Mouse (Mus musculus) lung, embryonic 16.5 days (tissue): ENCODE results near the gene Lyrm7. TPM values are rescaled to one million over a fixed set of nuclear protein-coding genes. Genes with fewer than 3 reads are reported as not detected.

Experiments used
- ATAC-seq: fragments of 200-750 bp; cut with Nextera tagmentation; 2 replicates; pipeline ENCODE4 v1.8.0; 2017; ENCODE audit warnings: low read depth, mild to moderate bottlenecking, moderate library complexity
- H3K27ac ChIP-seq: fragments of 300-500 bp; sonication (generic); 2 replicates; pipeline ENCODE4 v1.5.1; 2014; ENCODE audit warnings: mild to moderate bottlenecking, control low read depth, low read length
- H3K27me3 ChIP-seq: fragments of 300-500 bp; sonication (generic); 2 replicates; pipeline ENCODE4 v1.6.1; 2014; ENCODE audit warnings: low read depth, low read length, mixed read lengths; ENCODE audit not compliant: control insufficient read depth, insufficient read depth
- H3K36me3 ChIP-seq: fragments of 300-500 bp; sonication (generic); 2 replicates; pipeline ENCODE4 v1.6.1; 2014; ENCODE audit warnings: low read length; ENCODE audit not compliant: control insufficient read depth, insufficient read depth
- H3K4me1 ChIP-seq: fragments of 300-500 bp; sonication (generic); replicated peaks from 2 replicates; pipeline ENCODE4 v1.6.1; 2014; ENCODE audit warnings: low read length, mixed read lengths; ENCODE audit not compliant: control insufficient read depth, insufficient read depth
- H3K4me2 ChIP-seq: fragments of 300-500 bp; sonication (generic); 2 replicates; pipeline ENCODE4 v1.6.1; 2014; ENCODE audit warnings: low read depth, low read length, control low read depth
- H3K4me3 ChIP-seq: fragments of 300-500 bp; sonication (generic); 2 replicates; pipeline ENCODE4 v1.5.1; 2014; ENCODE audit warnings: mild to moderate bottlenecking, low read length, control low read depth
- H3K9ac ChIP-seq: fragments of 300-500 bp; sonication (generic); 2 replicates; pipeline ENCODE4 v1.6.1; 2014; ENCODE audit warnings: low read length, control low read depth
- H3K9me3 ChIP-seq: fragments of 300-500 bp; sonication (generic); 2 replicates; pipeline ENCODE4 v1.6.1; 2016; ENCODE audit warnings: low read length; ENCODE audit not compliant: control insufficient read depth
- WGBS: fragments of 180-500 bp; shearing (Covaris S2); extraction: QIAGEN DNeasy Blood & Tissue Kit; methylation state at CpG from one replicate; pipeline ENCODE4 v1.1.7; 2014; 5-methylcytosine and 5-hydroxymethylcytosine counted together
- polyA plus RNA-seq: library from polyadenylated mRNA; unstranded; fragments of >200 nt; fragmentation: Nextera tagmentation; extraction: Ambion mirVana; gene quantifications from 2 replicates; pipeline ENCODE4 v1.2.1, GENCODE M21; 2015

The Lyrm7 gene
- polyA plus RNA-seq, 1 experiment from 2014 or later, result 7.7 TPM

- no peak overlapping the region for H3K27ac ChIP-seq
- no peaks in the 10 kb centered on the region for H3K4me1 ChIP-seq
- H3K4me3 ChIP-seq, result no peak overlapping the region
- H3K36me3 ChIP-seq, result no peaks in the 10 kb centered on the region
- no peaks in the 10 kb centered on the region for H3K9me3 ChIP-seq
- 88% methylated on average over 4 of the region's 4 CpGs for WGBS
- H3K9ac ChIP-seq, result no peak overlapping the region
- no peak overlapping the region for H3K4me2 ChIP-seq
- H3K27me3 ChIP-seq, result no peaks in the 10 kb centered on the region
- ATAC-seq, result no peak
Observed at GRCm38 (mm10) chr11:54839696-54840095, 21.0 kb downstream of the Lyrm7 start.

DNA sequence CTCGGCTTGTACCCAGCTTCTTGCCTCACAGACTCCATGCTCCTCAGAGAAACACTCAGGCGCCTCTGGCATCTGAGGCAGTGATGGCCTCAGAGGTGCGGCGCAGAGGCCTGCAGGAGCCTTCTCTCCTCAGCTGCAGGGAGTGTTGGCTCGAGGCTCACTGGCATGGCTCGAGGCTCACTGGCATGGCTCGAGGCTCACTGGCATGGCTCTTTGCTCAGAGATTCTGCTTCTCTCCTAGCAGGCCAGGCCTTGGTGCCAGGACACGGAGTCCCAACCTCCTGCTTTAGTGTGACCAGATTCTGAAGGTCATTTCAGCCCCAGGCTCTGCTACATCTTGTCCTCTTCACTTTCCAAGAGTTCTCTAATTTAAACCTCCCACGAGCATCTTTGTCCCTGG, 24.6 kb downstream of the Lyrm7 start:
- no peak overlapping the region for H3K4me2 ChIP-seq
- ATAC-seq, result no peak
- no peak overlapping the region for H3K9ac ChIP-seq
- WGBS, result 76% methylated on average over 9 of the region's 9 CpGs
- no peaks in the 10 kb centered on the region for H3K36me3 ChIP-seq
- no peak overlapping the region for H3K27ac ChIP-seq
- H3K27me3 ChIP-seq, result no peaks in the 10 kb centered on the region
- H3K4me1 ChIP-seq, result no peaks in the 10 kb centered on the region
- no peaks in the 10 kb centered on the region for H3K9me3 ChIP-seq
- H3K4me3 ChIP-seq, result no peak overlapping the region

DNA sequence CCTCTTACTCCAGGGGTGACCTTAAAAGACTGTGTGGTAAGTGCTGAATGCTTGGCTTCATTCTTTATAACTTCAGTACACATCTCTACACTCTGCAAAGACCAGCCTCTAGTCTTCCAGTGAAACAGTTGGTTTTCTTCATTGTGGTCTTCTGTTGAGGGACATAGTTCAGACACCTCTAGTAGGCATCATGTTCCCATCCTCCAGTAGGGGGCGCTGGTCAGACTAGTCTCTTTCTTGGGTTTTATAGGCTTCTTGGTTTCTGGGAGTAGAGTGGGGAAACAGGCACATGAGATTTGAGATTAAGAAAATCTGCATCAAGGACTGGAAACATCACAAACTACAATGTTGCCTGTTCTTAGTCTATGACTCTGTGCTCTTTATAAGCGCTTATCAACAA, 26.1 kb downstream of the Lyrm7 start:
- WGBS, result 56% methylated on average over 2 of the region's 2 CpGs

GRCm38 (mm10) chr11:54833833-54834232, 26.9 kb downstream of the Lyrm7 start:
- Histone ChIP-seq H3K9me3 (no peaks in the 10 kb centered on the region), H3K4me3 (no peak overlapping the region), H3K27ac (no peak overlapping the region), H3K9ac (no peak overlapping the region), H3K4me1 (no peaks in the 10 kb centered on the region), H3K27me3 (no peaks in the 10 kb centered on the region), H3K4me2 (no peak overlapping the region), H3K36me3 (no peaks in the 10 kb centered on the region)
- 85% methylated on average over 4 of the region's 4 CpGs for WGBS
- ATAC-seq, result no peak

More for the DNA sequence above, 26.1 kb downstream of the Lyrm7 start:
- H3K4me1 ChIP-seq, result no peaks in the 10 kb centered on the region
- H3K36me3 ChIP-seq, result no peaks in the 10 kb centered on the region
- no peak for ATAC-seq
- no peaks in the 10 kb centered on the region for H3K27me3 ChIP-seq
- H3K4me3 ChIP-seq, result no peak overlapping the region
- H3K27ac ChIP-seq, result no peak overlapping the region
- H3K9ac ChIP-seq, result no peak overlapping the region
- H3K9me3 ChIP-seq, result no peaks in the 10 kb centered on the region
- H3K4me2 ChIP-seq, result no peak overlapping the region

DNA sequence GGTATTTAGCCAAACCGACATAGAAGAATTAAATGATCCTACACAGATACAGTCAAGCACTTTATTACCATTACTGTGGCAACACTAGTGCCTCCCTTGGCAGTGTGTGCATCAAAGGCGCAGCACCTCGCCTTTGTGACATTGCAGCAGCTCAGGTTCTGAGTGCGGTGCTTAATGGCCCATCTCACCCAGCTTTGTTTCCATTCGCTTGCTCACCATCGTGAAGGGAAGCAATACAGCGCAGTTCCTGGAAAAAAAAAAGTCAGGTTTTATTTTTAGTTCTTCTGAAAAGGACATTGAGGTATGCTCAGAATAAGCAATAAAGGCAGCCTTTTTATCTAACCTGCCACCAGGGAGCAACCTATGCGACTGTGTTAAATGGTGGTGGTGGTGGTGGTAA, 33.9 kb downstream of the Lyrm7 start:
- ATAC-seq, result no peak
- H3K36me3 ChIP-seq, result no peaks in the 10 kb centered on the region
- 87% methylated on average over 8 of the region's 8 CpGs for WGBS
- H3K9ac ChIP-seq, result no peak overlapping the region
- H3K27ac ChIP-seq, result no peak overlapping the region
- no peak overlapping the region for H3K4me3 ChIP-seq
- peaks cover 3% of the 10 kb centered on the region; the same call in 1 of the 2 replicates for H3K9me3 ChIP-seq
- no peaks in the 10 kb centered on the region for H3K27me3 ChIP-seq
- H3K4me1 ChIP-seq, result no peaks in the 10 kb centered on the region
- H3K4me2 ChIP-seq, result no peak overlapping the region

DNA sequence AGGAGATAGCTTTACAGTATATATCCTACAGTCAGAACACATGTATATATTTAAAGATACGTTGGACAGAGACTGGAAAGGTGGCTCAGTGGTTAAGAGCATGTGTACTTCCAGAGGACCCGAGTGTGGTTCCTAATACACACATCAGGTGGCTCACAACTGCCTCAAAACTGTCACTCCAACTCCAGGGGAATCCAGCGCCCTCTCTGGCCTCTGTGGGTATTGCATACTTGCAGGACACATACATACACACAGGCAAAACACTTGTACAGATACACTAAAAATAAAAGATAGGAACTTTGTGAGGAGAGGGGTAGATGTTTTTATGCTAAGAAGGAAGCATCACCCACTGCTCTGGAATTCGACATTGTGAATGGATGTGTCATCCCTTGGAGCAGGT, 34.9 kb downstream of the Lyrm7 start:
- H3K9me3 ChIP-seq, result peaks cover 3% of the 10 kb centered on the region; the same call in 1 of the 2 replicates
- H3K4me2 ChIP-seq, result no peak overlapping the region
- no peaks in the 10 kb centered on the region for H3K27me3 ChIP-seq
- WGBS, result 77% methylated on average over 4 of the region's 4 CpGs
- H3K9ac ChIP-seq, result no peak overlapping the region
- no peak for ATAC-seq
- H3K27ac ChIP-seq, result no peak overlapping the region
- no peaks in the 10 kb centered on the region for H3K4me1 ChIP-seq
- H3K36me3 ChIP-seq, result no peaks in the 10 kb centered on the region
- no peak overlapping the region for H3K4me3 ChIP-seq

GRCm38 (mm10) chr11:54823467-54823866, 37.2 kb downstream of the Lyrm7 start:
- Histone ChIP-seq H3K9ac (no peak overlapping the region), H3K4me3 (no peak overlapping the region), H3K4me2 (no peak overlapping the region), H3K9me3 (peaks cover 3% of the 10 kb centered on the region; the same call in 1 of the 2 replicates), H3K36me3 (no peaks in the 10 kb centered on the region), H3K27me3 (no peaks in the 10 kb centered on the region), H3K27ac (no peak overlapping the region), H3K4me1 (no peaks in the 10 kb centered on the region)
- ATAC-seq, result no peak
- WGBS, result 76% methylated on average over 4 of the region's 4 CpGs

- peaks cover 3% of the 10 kb centered on the region; the same call in 1 of the 2 replicates for H3K9me3 ChIP-seq
- H3K36me3 ChIP-seq, result no peaks in the 10 kb centered on the region
- 60% methylated on average over 7 of the region's 7 CpGs for WGBS
- no peak overlapping the region for H3K4me3 ChIP-seq
- ATAC-seq, result no peak
- H3K9ac ChIP-seq, result no peak overlapping the region
- H3K27ac ChIP-seq, result no peak overlapping the region
- no peaks in the 10 kb centered on the region for H3K4me1 ChIP-seq
- no peaks in the 10 kb centered on the region for H3K27me3 ChIP-seq
- no peak overlapping the region for H3K4me2 ChIP-seq
Observed at GRCm38 (mm10) chr11:54819489-54819888, 41.2 kb downstream of the Lyrm7 start.

DNA sequence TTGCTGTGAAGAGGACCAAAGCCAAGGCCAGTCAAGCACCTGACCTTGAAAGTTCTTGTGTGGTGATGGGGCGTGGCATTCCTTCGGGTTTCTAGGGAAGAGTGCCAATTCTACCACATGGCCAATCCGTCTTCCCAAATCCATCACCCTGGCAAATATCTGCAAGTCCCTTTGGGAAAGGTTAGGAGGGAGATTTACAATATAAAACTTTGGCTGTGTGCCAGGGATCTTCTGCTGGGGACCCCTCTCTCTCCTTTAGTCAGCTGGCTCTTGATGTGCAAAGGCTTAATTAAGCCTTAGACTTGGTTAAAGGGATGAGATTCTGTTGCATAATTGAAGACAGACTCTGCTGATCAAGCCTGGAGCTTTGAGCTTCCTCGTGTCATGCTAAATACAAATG, 43.3 kb downstream of the Lyrm7 start:
- Histone ChIP-seq H3K4me1 (no peaks in the 10 kb centered on the region), H3K4me2 (no peak overlapping the region), H3K9me3 (no peaks in the 10 kb centered on the region), H3K27ac (no peak overlapping the region), H3K36me3 (no peaks in the 10 kb centered on the region), H3K27me3 (no peaks in the 10 kb centered on the region), H3K9ac (no peak overlapping the region), H3K4me3 (no peak overlapping the region)
- WGBS, result 52% methylated on average over 4 of the region's 4 CpGs
- ATAC-seq, result no peak

DNA sequence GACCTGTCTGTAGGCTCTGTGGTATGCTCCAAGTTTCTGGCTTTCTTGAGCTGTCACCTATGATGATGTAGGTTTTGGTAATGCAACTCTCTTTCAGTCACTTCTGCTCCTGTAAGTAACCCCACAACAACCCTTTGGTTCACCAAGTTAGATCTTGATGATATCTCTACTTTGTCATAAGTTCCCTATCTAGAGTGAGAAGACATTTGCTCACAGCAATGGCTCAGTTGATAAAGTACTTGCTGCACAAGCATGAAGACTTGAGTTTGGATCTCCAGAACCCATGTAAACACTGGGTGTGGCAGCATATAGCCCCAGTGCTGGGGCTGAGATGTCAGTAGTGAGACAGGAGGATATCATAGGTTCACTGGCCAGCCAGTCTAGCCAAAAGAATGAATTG, 45.1 kb downstream of the Lyrm7 start:
- H3K36me3 ChIP-seq, result no peaks in the 10 kb centered on the region
- no peaks in the 10 kb centered on the region for H3K27me3 ChIP-seq
- no peak overlapping the region for H3K9ac ChIP-seq
- no peaks in the 10 kb centered on the region for H3K9me3 ChIP-seq
- H3K4me1 ChIP-seq, result no peaks in the 10 kb centered on the region
- no peak for ATAC-seq
- no peak overlapping the region for H3K4me2 ChIP-seq
- no peak overlapping the region for H3K27ac ChIP-seq
- H3K4me3 ChIP-seq, result no peak overlapping the region
